Mouse (Mus musculus) liver, embryonic 15.5 days (tissue): ENCODE results near the gene Tmem123. TPM values are rescaled to one million over a fixed set of nuclear protein-coding genes. Genes with fewer than 3 reads are reported as not detected.
A peak's percentile ranks its signal among the peaks of the same experiment; 100 is the strongest.

ENCODE experiments used
- ATAC-seq: fragments of 200-750 bp; cut with Nextera tagmentation; 2 replicates; pipeline ENCODE4 v1.8.0; 2017; ENCODE audit warnings: moderate number of reproducible peaks, mild to moderate bottlenecking, moderate library complexity; ENCODE audit not compliant: insufficient read depth
- H3K27ac ChIP-seq: fragments of 300-500 bp; sonication (generic); replicated peaks from 2 replicates; pipeline ENCODE4 v1.5.1; 2015; ENCODE audit warnings: mild to moderate bottlenecking, inconsistent platforms
- H3K27me3 ChIP-seq: fragments of 300-500 bp; sonication (generic); 2 replicates; pipeline ENCODE4 v1.6.1; 2015; ENCODE audit warnings: mild to moderate bottlenecking, inconsistent platforms
- H3K36me3 ChIP-seq: fragments of 300-500 bp; sonication (generic); replicated peaks from 2 replicates; pipeline ENCODE4 v1.6.1; 2015; ENCODE audit warnings: moderate library complexity, mild to moderate bottlenecking, inconsistent platforms
- H3K4me1 ChIP-seq: fragments of 300-500 bp; sonication (generic); replicated peaks from 2 replicates; pipeline ENCODE4 v1.6.1; 2015; ENCODE audit warnings: inconsistent platforms
- H3K4me2 ChIP-seq: fragments of 300-500 bp; sonication (generic); 2 replicates; pipeline ENCODE4 v1.6.1; 2015; ENCODE audit warnings: moderate library complexity, mild to moderate bottlenecking, inconsistent platforms
- H3K4me3 ChIP-seq: fragments of 300-500 bp; sonication (generic); replicated peaks from 2 replicates; pipeline ENCODE4 v1.5.1; 2015; ENCODE audit warnings: mild to moderate bottlenecking, inconsistent platforms
- H3K9ac ChIP-seq: fragments of 300-500 bp; sonication (generic); 2 replicates; pipeline ENCODE4 v1.6.1; 2015; ENCODE audit warnings: moderate library complexity, mild to moderate bottlenecking, inconsistent platforms
- H3K9me3 ChIP-seq: fragments of 300-500 bp; sonication (generic); replicated peaks from 2 replicates; pipeline ENCODE4 v1.6.1; 2016; ENCODE audit warnings: inconsistent platforms
- WGBS: fragments of 180-500 bp; shearing (Covaris S2); methylation state at CpG from one replicate; pipeline ENCODE4 v1.1.7; 2015; ENCODE audit warnings: mixed read lengths; ENCODE audit not compliant: insufficient replicate concordance; 5-methylcytosine and 5-hydroxymethylcytosine counted together
- polyA plus RNA-seq: library from polyadenylated mRNA; unstranded; fragments of >200 nt; fragmentation: Nextera tagmentation; extraction: Ambion mirVana; gene quantifications from 2 replicates; pipeline ENCODE4 v1.2.1, GENCODE M21; 2015

The Tmem123 gene
- polyA plus RNA-seq, 1 experiment from 2014 or later, result 35.0 TPM

- peak; percentile 29; the same call in 1 of the 2 replicates for ATAC-seq
- no peaks in the 10 kb centered on the region for H3K9me3 ChIP-seq
- H3K4me3 ChIP-seq, result no peak overlapping the region
Measured at GRCm38 (mm10) chr9:7789764-7790575, 26.1 kb downstream of the Tmem123 start.

DNA sequence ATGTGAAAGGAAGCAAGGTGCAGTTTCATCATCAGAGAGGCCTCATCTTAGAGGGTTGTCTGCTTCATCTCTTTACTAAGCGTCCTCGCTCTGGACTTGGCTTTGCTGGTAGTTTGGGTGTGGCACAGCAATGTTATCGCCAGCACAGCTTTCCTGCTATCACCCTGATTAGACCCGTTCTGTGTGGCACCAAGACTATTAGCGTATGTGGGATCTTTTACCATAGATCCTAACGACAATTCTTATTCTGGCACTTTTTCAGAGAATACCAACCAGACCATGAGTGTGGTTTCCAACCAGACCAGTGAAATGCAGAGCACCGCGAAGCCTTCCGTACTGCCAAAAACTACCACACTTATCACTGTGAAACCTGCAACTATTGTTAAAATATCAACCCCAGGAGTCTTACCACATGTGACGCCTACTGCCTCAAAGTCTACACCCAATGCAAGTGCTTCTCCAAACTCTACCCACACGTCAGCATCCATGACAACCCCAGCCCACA lies 26.8 kb downstream of the Tmem123 start:
- H3K9ac ChIP-seq, result no peak overlapping the region
- H3K4me1 ChIP-seq, result peaks cover 46% of the 10 kb centered on the region
- peak overlapping the region; percentile 83 for H3K27ac ChIP-seq
- H3K27me3 ChIP-seq, result no peaks in the 10 kb centered on the region
- peak; percentile 93 for ATAC-seq
- no peaks in the 10 kb centered on the region for H3K9me3 ChIP-seq
- peak overlapping the region; percentile 62 for H3K4me2 ChIP-seq
- no peak overlapping the region; the same call in 1 of the 2 replicates for H3K4me3 ChIP-seq
- H3K36me3 ChIP-seq, result peaks cover 38% of the 10 kb centered on the region
- 23% methylated on average over 11 of the region's 11 CpGs for WGBS

More at GRCm38 (mm10) chr9:7789764-7790575, 26.1 kb downstream of the Tmem123 start:
- peaks cover 46% of the 10 kb centered on the region for H3K4me1 ChIP-seq
- no peak overlapping the region for H3K9ac ChIP-seq
- H3K36me3 ChIP-seq, result peaks cover 44% of the 10 kb centered on the region
- no peaks in the 10 kb centered on the region for H3K27me3 ChIP-seq
- 46% methylated on average over 8 of the region's 8 CpGs for WGBS
- peak overlapping the region; percentile 83 for H3K27ac ChIP-seq
- peak overlapping the region; percentile 62 for H3K4me2 ChIP-seq

GRCm38 (mm10) chr9:7793561-7793960 lies 29.7 kb downstream of the Tmem123 start:
- H3K4me1 ChIP-seq, result peaks cover 36% of the 10 kb centered on the region
- ATAC-seq, result no peak
- no peak overlapping the region for H3K9ac ChIP-seq
- no peak overlapping the region for H3K4me3 ChIP-seq
- peaks cover 33% of the 10 kb centered on the region for H3K36me3 ChIP-seq
- no peak overlapping the region for H3K27ac ChIP-seq
- 73% methylated on average over 2 of the region's 2 CpGs for WGBS
- H3K4me2 ChIP-seq, result no peak overlapping the region
- no peaks in the 10 kb centered on the region for H3K9me3 ChIP-seq
- no peaks in the 10 kb centered on the region for H3K27me3 ChIP-seq

DNA sequence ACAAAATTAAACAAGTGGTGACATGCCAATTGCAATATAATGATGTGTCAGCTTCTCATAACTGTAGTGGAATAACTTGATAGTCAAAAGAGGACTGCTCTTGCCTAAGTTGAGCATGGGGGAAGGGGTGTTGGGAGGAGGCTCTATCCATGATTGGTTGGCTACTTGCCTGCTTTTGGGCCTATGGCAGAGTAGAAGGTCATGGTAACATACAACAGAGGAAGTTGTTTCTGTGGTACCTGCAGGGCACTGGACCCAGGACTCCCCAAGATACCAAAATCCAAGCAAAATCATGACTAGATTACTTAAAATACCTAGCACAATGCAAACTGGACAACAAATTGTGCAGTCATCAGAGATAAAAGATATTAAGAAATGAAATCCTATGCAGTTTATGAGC lies 31.7 kb downstream of the Tmem123 start:
- no peak for ATAC-seq
- H3K9ac ChIP-seq, result no peak overlapping the region
- H3K4me1 ChIP-seq, result peaks cover 18% of the 10 kb centered on the region
- H3K9me3 ChIP-seq, result no peaks in the 10 kb centered on the region
- no peaks in the 10 kb centered on the region for H3K27me3 ChIP-seq
- H3K27ac ChIP-seq, result no peak overlapping the region
- H3K36me3 ChIP-seq, result peaks cover 33% of the 10 kb centered on the region
- H3K4me2 ChIP-seq, result no peak overlapping the region
- no peak overlapping the region for H3K4me3 ChIP-seq

DNA sequence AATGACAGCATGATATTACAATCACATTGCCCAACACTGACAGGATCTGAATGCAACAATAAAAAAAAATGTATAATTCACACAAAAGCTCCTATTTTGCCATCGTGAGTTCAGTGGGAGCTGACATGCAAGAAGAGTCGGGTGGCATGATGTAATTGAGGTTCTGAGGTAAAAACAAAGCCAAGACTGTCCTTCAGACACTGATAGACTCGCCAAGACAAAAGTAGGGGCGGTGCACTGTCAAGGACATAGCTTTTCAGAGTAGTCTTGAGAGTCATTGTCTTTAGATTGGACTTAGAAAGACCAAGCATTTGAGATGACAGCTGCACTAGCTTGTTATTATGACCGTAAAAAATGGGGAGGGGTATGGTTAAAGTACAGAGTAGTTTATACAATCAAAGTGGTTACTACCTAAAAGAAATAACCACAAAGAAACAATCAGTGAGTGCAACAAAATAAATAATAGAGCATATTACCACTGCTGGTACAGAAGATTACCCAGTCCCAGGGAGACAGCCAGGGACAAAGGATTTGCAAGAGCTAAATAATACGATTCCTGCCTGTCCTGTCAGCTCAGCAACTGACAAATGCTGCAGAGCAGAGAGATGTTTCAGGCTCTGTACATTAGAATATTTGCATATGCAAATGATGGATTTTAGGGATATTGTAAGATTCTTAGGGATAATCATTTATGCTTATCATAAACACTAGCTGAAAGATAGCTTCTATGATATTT lies 32.5 kb downstream of the Tmem123 start:
- 60% methylated on average over 6 of the region's 6 CpGs for WGBS
- no peak overlapping the region for H3K4me2 ChIP-seq
- peaks cover 11% of the 10 kb centered on the region for H3K4me1 ChIP-seq
- H3K36me3 ChIP-seq, result peaks cover 31% of the 10 kb centered on the region
- no peak overlapping the region for H3K9ac ChIP-seq
- no peak for ATAC-seq
- no peak overlapping the region for H3K4me3 ChIP-seq
- no peaks in the 10 kb centered on the region for H3K27me3 ChIP-seq
- no peak overlapping the region for H3K27ac ChIP-seq
- H3K9me3 ChIP-seq, result no peaks in the 10 kb centered on the region

DNA sequence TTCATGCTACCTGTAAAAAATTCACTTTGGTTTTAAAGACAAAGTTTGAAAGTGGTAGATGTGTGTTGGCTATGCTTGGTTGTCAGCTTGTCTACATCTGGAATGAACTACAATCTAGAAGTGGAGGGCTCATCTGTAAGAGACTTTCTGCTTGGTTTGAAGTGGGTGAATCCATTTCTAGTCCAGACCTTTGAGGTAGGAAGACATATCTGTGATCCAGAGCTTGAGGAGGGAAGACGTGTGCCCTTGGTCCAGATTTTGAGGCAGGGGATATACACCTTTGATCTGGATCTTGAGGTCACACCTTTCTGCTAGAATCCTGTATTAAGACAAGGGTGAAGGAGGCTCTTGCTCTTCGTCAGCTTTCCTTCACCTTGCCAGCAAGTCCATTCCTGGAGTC lies 33.7 kb downstream of the Tmem123 start:
- Histone ChIP-seq H3K9me3 (no peaks in the 10 kb centered on the region), H3K4me2 (no peak overlapping the region), H3K4me3 (no peak overlapping the region), H3K9ac (no peak overlapping the region), H3K4me1 (peaks cover 7% of the 10 kb centered on the region), H3K27me3 (no peaks in the 10 kb centered on the region), H3K27ac (no peak overlapping the region), H3K36me3 (peaks cover 21% of the 10 kb centered on the region)
- WGBS, result 71% methylated on average over 2 of the region's 2 CpGs
- ATAC-seq, result no peak

DNA sequence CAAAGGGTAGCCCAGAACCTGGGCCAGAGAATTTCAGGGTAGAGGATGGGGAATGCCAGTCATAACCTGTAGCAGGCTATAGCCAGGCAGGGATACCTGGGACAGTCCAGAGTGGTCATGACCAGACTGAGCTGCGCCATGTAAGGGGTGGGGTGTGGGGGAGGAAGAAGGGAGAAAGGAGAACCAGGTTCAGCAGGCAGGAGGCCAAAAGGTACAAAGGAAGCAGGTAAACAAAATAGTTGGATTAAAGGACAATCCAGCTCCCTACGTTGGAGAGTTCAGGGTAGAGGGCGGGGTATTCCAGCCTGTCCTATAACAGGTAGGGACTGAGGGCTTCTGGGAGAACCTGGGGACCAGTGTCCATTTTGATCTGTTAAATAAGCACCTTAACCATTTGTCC lies 34.7 kb downstream of the Tmem123 start:
- no peak overlapping the region for H3K27ac ChIP-seq
- H3K36me3 ChIP-seq, result peaks cover 13% of the 10 kb centered on the region
- 86% methylated on average over 3 of the region's 3 CpGs for WGBS
- ATAC-seq, result peak; percentile 37; the same call in 1 of the 2 replicates
- H3K4me1 ChIP-seq, result peaks cover 7% of the 10 kb centered on the region
- no peak overlapping the region for H3K4me2 ChIP-seq
- H3K9ac ChIP-seq, result no peak overlapping the region
- no peaks in the 10 kb centered on the region for H3K27me3 ChIP-seq
- H3K9me3 ChIP-seq, result no peaks in the 10 kb centered on the region
- H3K4me3 ChIP-seq, result no peak overlapping the region

- peak; percentile 34 for ATAC-seq
- Histone ChIP-seq H3K9me3 (no peaks in the 10 kb centered on the region), H3K27ac (no peak overlapping the region), H3K36me3 (no peaks in the 10 kb centered on the region), H3K4me2 (peak overlapping the region; percentile 31), H3K4me1 (peaks cover 3% of the 10 kb centered on the region; the same call in 1 of the 2 replicates), H3K9ac (no peak overlapping the region), H3K27me3 (no peaks in the 10 kb centered on the region), H3K4me3 (peak overlapping the region; percentile 6)
- 49% methylated on average over 5 of the region's 5 CpGs for WGBS
Measured at GRCm38 (mm10) chr9:7805101-7805506, 41.3 kb downstream of the Tmem123 start.

- no peaks in the 10 kb centered on the region for H3K9me3 ChIP-seq
- no peak for ATAC-seq
- no peak overlapping the region for H3K4me3 ChIP-seq
- H3K4me1 ChIP-seq, result peaks cover 22% of the 10 kb centered on the region
- H3K36me3 ChIP-seq, result peaks cover 41% of the 10 kb centered on the region
- no peak overlapping the region for H3K9ac ChIP-seq
- 56% methylated on average over 3 of the region's 3 CpGs for WGBS
- no peak overlapping the region for H3K4me2 ChIP-seq
- no peaks in the 10 kb centered on the region for H3K27me3 ChIP-seq
- H3K27ac ChIP-seq, result no peak overlapping the region
Measured at GRCm38 (mm10) chr9:7822758-7823157, 58.9 kb downstream of the Tmem123 start.

DNA sequence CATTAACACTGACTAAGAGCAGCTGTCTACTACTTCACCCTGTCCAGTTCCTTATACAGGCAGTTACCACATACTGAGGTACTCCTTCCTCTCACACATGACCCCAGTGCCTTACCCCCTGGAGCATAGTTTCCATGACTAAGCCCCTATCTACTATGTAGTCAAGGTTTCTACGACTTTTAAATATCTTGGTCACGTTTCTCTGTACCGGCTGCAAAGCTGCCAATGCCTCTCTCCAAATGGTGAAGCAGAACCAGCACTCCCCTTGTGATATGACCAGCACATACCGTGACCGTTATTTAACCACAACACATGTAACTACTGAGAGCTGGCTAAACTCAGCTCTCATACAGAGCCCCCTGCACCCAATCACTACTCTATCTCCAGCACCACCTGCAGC lies 61.1 kb downstream of the Tmem123 start:
- H3K27me3 ChIP-seq, result no peaks in the 10 kb centered on the region
- H3K36me3 ChIP-seq, result peaks cover 21% of the 10 kb centered on the region
- no peak overlapping the region for H3K9ac ChIP-seq
- no peak overlapping the region for H3K27ac ChIP-seq
- H3K4me1 ChIP-seq, result peaks cover 40% of the 10 kb centered on the region
- no peak overlapping the region for H3K4me2 ChIP-seq
- WGBS, result 57% methylated on average over 5 of the region's 5 CpGs
- H3K9me3 ChIP-seq, result no peaks in the 10 kb centered on the region
- no peak overlapping the region for H3K4me3 ChIP-seq
- ATAC-seq, result peak; percentile 19; the same call in 1 of the 2 replicates

DNA sequence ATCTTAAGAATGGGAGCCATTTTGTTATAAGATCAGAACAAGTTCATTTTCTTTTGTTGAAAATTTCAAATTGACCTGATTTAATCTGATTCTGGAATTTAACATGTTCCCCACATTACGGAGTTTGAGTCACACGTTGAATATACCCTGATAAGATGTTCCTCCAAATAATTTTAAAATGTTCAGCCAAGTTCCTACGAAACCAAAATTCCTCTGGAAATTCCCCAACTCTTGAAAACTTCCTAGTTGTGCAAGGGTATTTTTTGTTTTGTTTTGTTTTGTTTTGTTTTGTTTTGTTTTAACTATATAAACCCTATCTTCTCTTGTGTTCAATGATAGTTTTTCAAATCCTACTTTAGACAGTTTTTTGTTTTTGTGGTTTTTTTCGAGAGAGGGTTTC lies 64.9 kb downstream of the Tmem123 start:
- no peak overlapping the region for H3K4me2 ChIP-seq
- no peaks in the 10 kb centered on the region for H3K9me3 ChIP-seq
- peaks cover 67% of the 10 kb centered on the region for H3K4me1 ChIP-seq
- WGBS, result 68% methylated on average over 4 of the region's 4 CpGs
- no peaks in the 10 kb centered on the region for H3K27me3 ChIP-seq
- peak overlapping the region; percentile 83; the same call in 1 of the 2 replicates for H3K27ac ChIP-seq
- H3K36me3 ChIP-seq, result peaks cover 17% of the 10 kb centered on the region
- H3K9ac ChIP-seq, result no peak overlapping the region
- no peak overlapping the region for H3K4me3 ChIP-seq
- no peak for ATAC-seq
